Mouse (Mus musculus) ovary, adult 18-20 months (tissue): ENCODE results near the gene Tssc4.

ENCODE experiments used
- DNase-seq: peaks from one replicate; pipeline ENCODE4 v3.0.0; 2022; ENCODE audit warnings: low spot score, mixed read lengths

Tssc4 gene

GRCm38 (mm10) chr7:143069751-143070400, 827 bp downstream of the Tssc4 start:
- DNase-seq = no peak

GRCm38 (mm10) chr7:143070506-143071070, 1.5 kb downstream of the Tssc4 start:
- no peak for DNase-seq

- DNase-seq = no peak
Observed at GRCm38 (mm10) chr7:143072605-143073004, 3.6 kb downstream of the Tssc4 start.

- DNase-seq = no peak
Observed at GRCm38 (mm10) chr7:143073086-143073485, 4.0 kb downstream of the Tssc4 start.

GRCm38 (mm10) chr7:143075394-143075793, 6.3 kb downstream of the Tssc4 start:
- no peak for DNase-seq

GRCm38 (mm10) chr7:143077351-143077750, 8.3 kb downstream of the Tssc4 start:
- DNase-seq = no peak

GRCm38 (mm10) chr7:143082024-143082423, 13.0 kb downstream of the Tssc4 start:
- DNase-seq = no peak

GRCm38 (mm10) chr7:143083708-143084107, 14.7 kb downstream of the Tssc4 start:
- no peak for DNase-seq

- DNase-seq = peak; percentile 20
Observed at GRCm38 (mm10) chr7:143086366-143086765, 17.3 kb downstream of the Tssc4 start.

GRCm38 (mm10) chr7:143087070-143087579, 18.1 kb downstream of the Tssc4 start:
- DNase-seq = no peak

GRCm38 (mm10) chr7:143093847-143094246, 24.8 kb downstream of the Tssc4 start:
- no peak for DNase-seq

GRCm38 (mm10) chr7:143094592-143095553, 25.8 kb downstream of the Tssc4 start, which contains the start of gene Trpm5:
Trpm5 (minus strand) TSS chr7:143094642.
- no peak for DNase-seq

GRCm38 (mm10) chr7:143095554-143095907, 26.5 kb downstream of the Tssc4 start:
- no peak for DNase-seq

GRCm38 (mm10) chr7:143100759-143101158, 31.7 kb downstream of the Tssc4 start:
- DNase-seq = no peak

- DNase-seq = no peak
Observed at GRCm38 (mm10) chr7:143105258-143105897, 36.3 kb downstream of the Tssc4 start.

GRCm38 (mm10) chr7:143106062-143106461, 37.0 kb downstream of the Tssc4 start, which contains the start of gene Kcnq1:
Kcnq1 (plus strand) TSS chr7:143106362.
- DNase-seq = no peak

GRCm38 (mm10) chr7:143106672-143107465, 37.8 kb downstream of the Tssc4 start:
- DNase-seq = peak; percentile 40

GRCm38 (mm10) chr7:143108200-143108599, 39.2 kb downstream of the Tssc4 start:
- no peak for DNase-seq

GRCm38 (mm10) chr7:143108996-143109660, 40.1 kb downstream of the Tssc4 start:
- DNase-seq = no peak

GRCm38 (mm10) chr7:143109696-143110095, 40.6 kb downstream of the Tssc4 start:
- no peak for DNase-seq

GRCm38 (mm10) chr7:143110803-143111202, 41.8 kb downstream of the Tssc4 start:
- no peak for DNase-seq
